Mouse (Mus musculus) hindbrain, embryonic 11.5 days (tissue): ENCODE results near the gene D7Ertd443e. TPM values are rescaled to one million over a fixed set of nuclear protein-coding genes. Genes with fewer than 3 reads are reported as not detected.

Experiments used
- ATAC-seq: fragments of 200-750 bp; cut with Nextera tagmentation; 2 replicates; pipeline ENCODE4 v1.8.0; 2017; ENCODE audit warnings: mild to moderate bottlenecking, moderate TSS enrichment, moderate library complexity; ENCODE audit not compliant: low FRiP score
- DNase-seq: peaks from one replicate; pipeline ENCODE4 v3.0.0-alpha.2; 2015; ENCODE audit warnings: low spot score
- H3K27ac ChIP-seq: fragments of 300-500 bp; sonication (generic); 2 replicates; pipeline ENCODE4 v1.5.1; 2014; ENCODE audit warnings: mild to moderate bottlenecking, low read depth, low read length
- H3K27me3 ChIP-seq: fragments of 300-500 bp; sonication (generic); 2 replicates; pipeline ENCODE4 v1.6.1; 2014; ENCODE audit warnings: mild to moderate bottlenecking, low read length, moderate library complexity, mixed read lengths; ENCODE audit not compliant: control insufficient read depth, insufficient read depth
- H3K36me3 ChIP-seq: fragments of 300-500 bp; sonication (generic); 2 replicates; pipeline ENCODE4 v1.6.1; 2014; ENCODE audit warnings: mild to moderate bottlenecking, low read length, moderate library complexity, mixed read lengths; ENCODE audit not compliant: control insufficient read depth, insufficient read depth
- H3K4me1 ChIP-seq: fragments of 300-500 bp; sonication (generic); replicated peaks from 2 replicates; pipeline ENCODE4 v1.6.1; 2014; ENCODE audit warnings: low read length, mixed read lengths; ENCODE audit not compliant: control insufficient read depth, insufficient read depth
- H3K4me2 ChIP-seq: fragments of 300-500 bp; sonication (generic); replicated peaks from 2 replicates; pipeline ENCODE4 v1.6.1; 2014; ENCODE audit warnings: mild to moderate bottlenecking, low read depth, low read length
- H3K4me3 ChIP-seq: fragments of 300-500 bp; sonication (generic); 2 replicates; pipeline ENCODE4 v1.5.1; 2014; ENCODE audit warnings: low read depth, low read length
- H3K9ac ChIP-seq: fragments of 300-500 bp; sonication (generic); 2 replicates; pipeline ENCODE4 v1.6.1; 2014; ENCODE audit warnings: low read depth, low read length
- H3K9me3 ChIP-seq: fragments of 300-500 bp; sonication (generic); 2 replicates; pipeline ENCODE4 v1.6.1; 2016; ENCODE audit warnings: low read length; ENCODE audit not compliant: control insufficient read depth
- WGBS: fragments of 180-500 bp; shearing (Covaris S2); extraction: QIAGEN DNeasy Blood & Tissue Kit; methylation state at CpG from one replicate; pipeline ENCODE4 v1.1.7; 2014; 5-methylcytosine and 5-hydroxymethylcytosine counted together
- polyA plus RNA-seq: library from polyadenylated mRNA; unstranded; fragments of >200 nt; fragmentation: Nextera tagmentation; extraction: Ambion mirVana; gene quantifications from 2 replicates; pipeline ENCODE4 v1.2.1, GENCODE M21; 2014

Gene D7Ertd443e
- polyA plus RNA-seq, 1 experiment from 2014 or later: 0.08 TPM

- Histone ChIP-seq H3K27ac (no peak overlapping the region), H3K9ac (no peak overlapping the region), H3K4me2 (no peak overlapping the region), H3K36me3 (no peaks in the 10 kb centered on the region), H3K4me3 (no peak overlapping the region), H3K9me3 (no peaks in the 10 kb centered on the region), H3K4me1 (no peaks in the 10 kb centered on the region), H3K27me3 (no peaks in the 10 kb centered on the region)
- ATAC-seq (no peak), DNase-seq (no peak)
- 84% methylated on average over 1 of the region's 1 CpGs for WGBS
Measured at GRCm38 (mm10) chr7:134240579-134240978, 144.9 kb downstream of the D7Ertd443e start.

- Histone ChIP-seq H3K9me3 (no peaks in the 10 kb centered on the region), H3K4me3 (no peak overlapping the region), H3K4me1 (no peaks in the 10 kb centered on the region), H3K36me3 (no peaks in the 10 kb centered on the region), H3K27ac (no peak overlapping the region), H3K4me2 (no peak overlapping the region), H3K27me3 (no peaks in the 10 kb centered on the region), H3K9ac (no peak overlapping the region)
- 94% methylated on average over 3 of the region's 3 CpGs for WGBS
- ATAC-seq (no peak), DNase-seq (no peak)
Measured at GRCm38 (mm10) chr7:134238863-134239262, 146.6 kb downstream of the D7Ertd443e start.

GRCm38 (mm10) chr7:134237356-134237755, 148.1 kb downstream of the D7Ertd443e start:
- WGBS: 70% methylated on average over 2 of the region's 2 CpGs
- no peaks in the 10 kb centered on the region for H3K36me3 ChIP-seq
- ATAC-seq: no peak

GRCm38 (mm10) chr7:134236727-134237126, 148.7 kb downstream of the D7Ertd443e start:
- DNase-seq (no peak), ATAC-seq (no peak)
- H3K36me3 ChIP-seq: no peaks in the 10 kb centered on the region
- H3K4me3 ChIP-seq: no peak overlapping the region
- no peak overlapping the region for H3K27ac ChIP-seq
- H3K4me1 ChIP-seq: no peaks in the 10 kb centered on the region
- no peak overlapping the region for H3K4me2 ChIP-seq
- no peaks in the 10 kb centered on the region for H3K27me3 ChIP-seq
- no peaks in the 10 kb centered on the region for H3K9me3 ChIP-seq
- H3K9ac ChIP-seq: no peak overlapping the region

More at GRCm38 (mm10) chr7:134237356-134237755, 148.1 kb downstream of the D7Ertd443e start:
- H3K4me3 ChIP-seq: no peak overlapping the region
- no peaks in the 10 kb centered on the region for H3K4me1 ChIP-seq
- H3K27me3 ChIP-seq: no peaks in the 10 kb centered on the region
- H3K4me2 ChIP-seq: no peak overlapping the region
- no peaks in the 10 kb centered on the region for H3K9me3 ChIP-seq
- H3K9ac ChIP-seq: no peak overlapping the region
- DNase-seq: no peak
- H3K27ac ChIP-seq: no peak overlapping the region

- Histone ChIP-seq H3K36me3 (no peaks in the 10 kb centered on the region), H3K9ac (no peak overlapping the region), H3K27me3 (no peaks in the 10 kb centered on the region), H3K4me2 (no peak overlapping the region), H3K27ac (no peak overlapping the region), H3K4me3 (no peak overlapping the region), H3K9me3 (no peaks in the 10 kb centered on the region), H3K4me1 (no peaks in the 10 kb centered on the region)
- no peak for DNase-seq
- 82% methylated on average over 2 of the region's 2 CpGs for WGBS
- ATAC-seq: no peak
Measured at GRCm38 (mm10) chr7:134235552-134235951, 149.9 kb downstream of the D7Ertd443e start.

- Histone ChIP-seq H3K9me3 (no peaks in the 10 kb centered on the region), H3K27ac (no peak within 1 kb of the TSS), H3K4me1 (peaks cover 4% of the 10 kb centered on the region), H3K36me3 (no peaks in the 10 kb centered on the region), H3K4me2 (no peak within 1 kb of the TSS), H3K9ac (no peak within 1 kb of the TSS), H3K27me3 (no peaks in the 10 kb centered on the region), H3K4me3 (no peak within 1 kb of the TSS)
- DNase-seq (no peak), ATAC-seq (no peak)
- WGBS: 74% methylated on average over 14 of the region's 14 CpGs
Measured at GRCm38 (mm10) chr7:134231378-134232346, 153.8 kb downstream of the D7Ertd443e start, which contains the start of gene Adam12. Gene Adam12, minus strand, starts transcription at chr7:134232146.

- Histone ChIP-seq H3K9me3 (no peaks in the 10 kb centered on the region), H3K4me2 (no peak overlapping the region), H3K36me3 (no peaks in the 10 kb centered on the region), H3K27me3 (no peaks in the 10 kb centered on the region), H3K4me3 (no peak overlapping the region), H3K4me1 (peaks cover 4% of the 10 kb centered on the region), H3K9ac (no peak overlapping the region), H3K27ac (no peak overlapping the region)
- WGBS: 86% methylated on average over 3 of the region's 3 CpGs
- ATAC-seq: no peak
- no peak for DNase-seq
Measured at GRCm38 (mm10) chr7:134230708-134231107, 154.8 kb downstream of the D7Ertd443e start.

GRCm38 (mm10) chr7:134229899-134230298, 155.6 kb downstream of the D7Ertd443e start:
- no peaks in the 10 kb centered on the region for H3K27me3 ChIP-seq
- no peaks in the 10 kb centered on the region for H3K36me3 ChIP-seq
- 84% methylated on average over 2 of the region's 2 CpGs for WGBS
- peaks cover 4% of the 10 kb centered on the region for H3K4me1 ChIP-seq
- ATAC-seq (no peak), DNase-seq (no peak)
- H3K9ac ChIP-seq: no peak overlapping the region
- no peaks in the 10 kb centered on the region for H3K9me3 ChIP-seq
- H3K4me3 ChIP-seq: no peak overlapping the region
- no peak overlapping the region for H3K27ac ChIP-seq
- H3K4me2 ChIP-seq: no peak overlapping the region
